Mouse (Mus musculus) ES-Bruce4 (cell line): ENCODE data around the gene Nfyc. TPM values are rescaled to one million over a fixed set of nuclear protein-coding genes. Genes with fewer than 3 reads are reported as not detected.

Experiments
- H3K27ac ChIP-seq: 2 replicates; pipeline ENCODE4 v1.5.1; 2012; ENCODE audit warnings: low read length, inconsistent platforms; ENCODE audit not compliant: insufficient read depth
- H3K27me3 ChIP-seq: 2 replicates; pipeline ENCODE4 v1.6.1; 2012; ENCODE audit warnings: mild to moderate bottlenecking, low read length, inconsistent platforms; ENCODE audit not compliant: control insufficient read depth, poor library complexity, insufficient read depth, severe bottlenecking
- H3K36me3 ChIP-seq: 2 replicates; pipeline ENCODE4 v1.6.1; 2012; ENCODE audit warnings: inconsistent platforms, mild to moderate bottlenecking, low read length, moderate library complexity; ENCODE audit not compliant: control insufficient read depth, poor library complexity, insufficient read depth, severe bottlenecking
- H3K4me1 ChIP-seq: one replicate; pipeline ENCODE4 v1.8.1; 2011; ENCODE audit warnings: low read length; ENCODE audit not compliant: control insufficient read depth, insufficient read depth
- H3K4me3 ChIP-seq: 2 replicates; pipeline ENCODE4 v1.5.1; 2011; ENCODE audit warnings: low read depth, mild to moderate bottlenecking, low read length
- H3K9ac ChIP-seq: 2 replicates; pipeline ENCODE4 v1.6.1; 2012; ENCODE audit warnings: low read depth, mild to moderate bottlenecking, inconsistent platforms; ENCODE audit not compliant: poor library complexity, severe bottlenecking
- H3K9me3 ChIP-seq: replicated peaks from 2 replicates; pipeline ENCODE4 v1.6.1; 2012; ENCODE audit warnings: mild to moderate bottlenecking, low read length, inconsistent platforms; ENCODE audit not compliant: control insufficient read depth, poor library complexity, insufficient read depth, severe bottlenecking
- CTCF ChIP-seq: IDR thresholded peaks from one replicate; pipeline ENCODE4 v1.8.1; 2011; ENCODE audit warnings: low read depth, low read length
- EP300 ChIP-seq: IDR thresholded peaks from 2 replicates; pipeline ENCODE4 v1.6.1; 2011; ENCODE audit warnings: low read depth, low read length; ENCODE audit not compliant: insufficient read depth
- POLR2A ChIP-seq: IDR thresholded peaks from one replicate; pipeline ENCODE4 v1.8.1; 2011; ENCODE audit warnings: low read length; ENCODE audit not compliant: insufficient read depth
- polyA plus RNA-seq: library from polyadenylated mRNA; stranded (reverse); fragments of >200 nt; gene quantifications from 2 replicates; pipeline ENCODE4 v1.2.4, GENCODE M21; 2011; ENCODE audit warnings: low read depth; ENCODE audit not compliant: missing spikeins, insufficient read depth, insufficient read length

Nfyc gene
- polyA plus RNA-seq, 1 experiment = 40.1 TPM

DNA sequence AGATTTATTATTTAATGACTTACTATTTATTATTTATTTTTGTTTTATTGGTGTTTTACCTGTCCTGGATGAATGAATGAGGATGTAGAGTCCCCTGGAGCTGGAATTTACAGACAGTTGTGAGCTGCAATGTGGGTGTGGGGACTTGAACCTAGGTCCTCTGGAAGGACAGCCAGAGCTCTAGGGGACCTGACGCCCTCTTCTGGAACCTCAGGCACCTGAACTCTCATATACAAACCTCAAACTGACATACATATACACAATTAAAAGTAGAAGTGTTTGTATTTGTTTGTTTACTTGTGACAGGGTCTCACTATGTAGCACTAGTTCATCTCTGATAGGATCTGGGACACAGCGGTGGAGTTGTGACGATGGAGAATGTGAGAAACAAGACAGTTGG is 10.0 kb upstream of the Nfyc start:
- Histone ChIP-seq H3K9ac (no peak overlapping the region), H3K9me3 (0 out of 2 replicates have a peak, but pooled peaks cover 3% of the 10 kb centered on the region), H3K4me1 (no peaks in the 10 kb centered on the region), H3K4me3 (no peak overlapping the region), H3K27ac (no peak overlapping the region), H3K36me3 (no peaks in the 10 kb centered on the region), H3K27me3 (no peaks in the 10 kb centered on the region)
- TF ChIP-seq POLR2A (no peak), EP300 (no peak), CTCF (no peak)

DNA sequence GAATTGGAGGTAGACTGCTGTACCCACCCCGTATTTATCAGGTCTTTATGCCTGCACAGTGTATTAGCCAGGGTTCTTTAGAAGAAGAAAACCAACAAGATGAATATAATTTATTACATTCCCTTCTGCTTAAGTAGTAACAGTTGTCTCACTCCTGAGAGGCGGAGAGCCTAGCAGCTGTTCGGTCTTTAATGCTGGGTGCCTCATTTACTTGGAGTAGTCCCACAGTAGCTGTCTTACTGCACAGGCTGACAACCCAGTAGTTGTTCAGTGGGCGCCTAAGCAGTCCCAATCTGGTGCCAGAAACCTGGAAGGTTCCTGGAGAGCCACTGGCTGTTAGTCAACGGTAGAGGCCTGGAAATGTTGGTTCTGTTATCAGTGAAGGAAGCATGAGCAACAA is 605 bp downstream of the Nfyc start:
- Histone ChIP-seq H3K4me1 (peaks cover 1% of the 10 kb centered on the region), H3K27ac (no peak overlapping the region), H3K4me3 (no peak overlapping the region), H3K36me3 (no peaks in the 10 kb centered on the region), H3K27me3 (no peaks in the 10 kb centered on the region), H3K9me3 (no peaks in the 10 kb centered on the region), H3K9ac (no peak overlapping the region)
- no peak for TF ChIP-seq POLR2A
- TF ChIP-seq CTCF = no peak
- no peak for TF ChIP-seq EP300

- no peaks in the 10 kb centered on the region for H3K9me3 ChIP-seq
- no peaks in the 10 kb centered on the region for H3K27me3 ChIP-seq
- no peaks in the 10 kb centered on the region for H3K36me3 ChIP-seq
- peak overlapping the region; percentile 75; the same call in 1 of the 2 replicates for H3K9ac ChIP-seq
- H3K27ac ChIP-seq = peak overlapping the region; percentile 61
- H3K4me1 ChIP-seq = no peaks in the 10 kb centered on the region
- H3K4me3 ChIP-seq = no peak overlapping the region
- no peak for TF ChIP-seq POLR2A
- no peak for TF ChIP-seq EP300
- TF ChIP-seq CTCF = no peak
Measured at GRCm38 (mm10) chr4:120826418-120826817, 5.0 kb downstream of the Nfyc start.

GRCm38 (mm10) chr4:120825577-120826326 is 5.6 kb downstream of the Nfyc start:
- Histone ChIP-seq H3K4me3 (peak overlapping the region; percentile 68), H3K9me3 (no peaks in the 10 kb centered on the region), H3K27me3 (no peaks in the 10 kb centered on the region), H3K9ac (peak overlapping the region; percentile 95), H3K4me1 (no peaks in the 10 kb centered on the region), H3K36me3 (no peaks in the 10 kb centered on the region), H3K27ac (peak overlapping the region; percentile 91)
- TF ChIP-seq POLR2A (peak; percentile 14), EP300 (peak; percentile 60; the same call in 1 of the 2 replicates), CTCF (no peak)

GRCm38 (mm10) chr4:120825100-120825553 is 6.2 kb downstream of the Nfyc start:
- TF ChIP-seq EP300 (no peak), CTCF (no peak), POLR2A (peak; percentile 48)
- Histone ChIP-seq H3K4me1 (no peaks in the 10 kb centered on the region), H3K27me3 (no peaks in the 10 kb centered on the region), H3K9ac (peak overlapping the region; percentile 95), H3K27ac (peak overlapping the region; percentile 71), H3K36me3 (no peaks in the 10 kb centered on the region), H3K4me3 (peak overlapping the region; percentile 90), H3K9me3 (no peaks in the 10 kb centered on the region)
